Mouse (Mus musculus): ENCODE data around the gene Mpst. TPM values are rescaled to one million over a fixed set of nuclear protein-coding genes. Genes with fewer than 3 reads are reported as not detected.

The Mpst gene
- total RNA-seq, 2 experiments from 2014 or later = 28.6 to 30.7 TPM

Other genes with a start within 250 kb of the Mpst start
- gene Ift27, start 232.3 kb upstream of the Mpst start, total RNA-seq (2021) = 10 to 100 TPM; 19.5 to 21.8 TPM
- 10 to 100 TPM; 61.3 to 62.5 TPM for gene Pvalb, start 200.0 kb upstream of the Mpst start, total RNA-seq (2021)
- 1 to 10 TPM; 1.1 to 1.8 TPM for gene Ncf4, start 161.6 kb upstream of the Mpst start, total RNA-seq (2021)
- gene Csf2rb2, start 100.7 kb upstream of the Mpst start, total RNA-seq (2021) = 1 to 10 TPM; 1.6 to 1.9 TPM
- under 1 TPM; 0.84 to 0.97 TPM for gene Csf2rb, start 80.7 kb upstream of the Mpst start, total RNA-seq (2021)
- gene Tex33, start 10.5 kb upstream of the Mpst start, total RNA-seq (2021) = not detected
- gene Tst, start 509 bp upstream of the Mpst start, total RNA-seq (2021) = 10 to 100 TPM; 33.3 to 37.1 TPM
- gene Kctd17, start 22.1 kb downstream of the Mpst start, total RNA-seq (2021) = 100 to 1,000 TPM; 244 to 255 TPM
- 1 to 10 TPM; 2.7 to 2.8 TPM for gene Tmprss6, start 62.2 kb downstream of the Mpst start, total RNA-seq (2021)
- under 1 TPM; 0.07 to 0.15 TPM for gene Il2rb, start 88.9 kb downstream of the Mpst start, total RNA-seq (2021)
- gene C1qtnf6, start 125.0 kb downstream of the Mpst start, total RNA-seq (2021) = 1 to 10 TPM; 2.5 to 3.4 TPM
- gene Sstr3, start 138.3 kb downstream of the Mpst start, total RNA-seq (2021) = 10 to 100 TPM; 30.4 to 31.6 TPM
- gene Rac2, start 166.4 kb downstream of the Mpst start, total RNA-seq (2021) = 1 to 10 TPM; 1.4 to 1.9 TPM
- 10 to 100 TPM; 20.0 to 26.3 TPM for gene Cyth4, start 190.6 kb downstream of the Mpst start, total RNA-seq (2021)